Mouse (Mus musculus): ENCODE results near the gene Pfkfb3. TPM values are rescaled to one million over a fixed set of nuclear protein-coding genes. Genes with fewer than 3 reads are reported as not detected.

Pfkfb3 gene
- polyA plus RNA-seq, 1 experiment from 2014 or later: 28.7 TPM

GRCm38 (mm10) chr2:11526063-11526462 lies 27.8 kb downstream of the Pfkfb3 start:
- Histone ChIP-seq H3K9ac (replicated peaks; ENCODE audit: low read length) (no peak overlapping the region), H3K9me3 (ENCODE audit: control insufficient read depth, low read length) (no peaks in the 10 kb centered on the region), H3K27ac (replicated peaks; ENCODE audit: low read depth, low read length) (no peak overlapping the region), H3K36me3 (ENCODE audit: control insufficient read depth, insufficient read depth, low read length) (no peaks in the 10 kb centered on the region), H3K27me3 (ENCODE audit: control insufficient read depth, insufficient read depth, low read length) (no peaks in the 10 kb centered on the region), H3K4me3 (replicated peaks; ENCODE audit: low read depth, low read length) (no peak overlapping the region), H3K4me1 (ENCODE audit: control insufficient read depth, insufficient read depth, low read length) (no peaks in the 10 kb centered on the region), H3K4me2 (ENCODE audit: low read length) (no peak overlapping the region)
- WGBS: 90% methylated on average over 5 of the region's 5 CpGs
- ATAC-seq (ENCODE audit: low FRiP score, low TSS enrichment) (no peak), DNase-seq (no peak)

GRCm38 (mm10) chr2:11524736-11525135 lies 29.1 kb downstream of the Pfkfb3 start:
- Histone ChIP-seq H3K4me3 (replicated peaks; ENCODE audit: low read depth, low read length) (no peak overlapping the region), H3K27me3 (ENCODE audit: control insufficient read depth, insufficient read depth, low read length) (no peaks in the 10 kb centered on the region), H3K4me1 (ENCODE audit: control insufficient read depth, insufficient read depth, low read length) (no peaks in the 10 kb centered on the region), H3K9me3 (ENCODE audit: control insufficient read depth, low read length) (no peaks in the 10 kb centered on the region), H3K36me3 (ENCODE audit: control insufficient read depth, insufficient read depth, low read length) (no peaks in the 10 kb centered on the region), H3K9ac (replicated peaks; ENCODE audit: low read length) (no peak overlapping the region), H3K27ac (replicated peaks; ENCODE audit: low read depth, low read length) (no peak overlapping the region), H3K4me2 (ENCODE audit: low read length) (no peak overlapping the region)
- WGBS: 91% methylated on average over 6 of the region's 6 CpGs
- ATAC-seq (ENCODE audit: low FRiP score, low TSS enrichment) (no peak), DNase-seq (no peak)

GRCm38 (mm10) chr2:11521758-11522157 lies 32.1 kb downstream of the Pfkfb3 start:
- no peak overlapping the region for H3K9ac ChIP-seq (replicated peaks; ENCODE audit: low read length)
- ATAC-seq (ENCODE audit: low FRiP score, low TSS enrichment): no peak
- no peaks in the 10 kb centered on the region for H3K4me1 ChIP-seq (ENCODE audit: control insufficient read depth, insufficient read depth, low read length)
- H3K27ac ChIP-seq (replicated peaks; ENCODE audit: low read depth, low read length): no peak overlapping the region
- H3K36me3 ChIP-seq (ENCODE audit: control insufficient read depth, insufficient read depth, low read length): no peaks in the 10 kb centered on the region
- no peak overlapping the region for H3K4me3 ChIP-seq (replicated peaks; ENCODE audit: low read depth, low read length)
- H3K9me3 ChIP-seq (ENCODE audit: control insufficient read depth, low read length): no peaks in the 10 kb centered on the region
- H3K4me2 ChIP-seq (ENCODE audit: low read length): no peak overlapping the region
- DNase-seq: no peak
- 95% methylated on average over 7 of the region's 7 CpGs for WGBS
- H3K27me3 ChIP-seq (ENCODE audit: control insufficient read depth, insufficient read depth, low read length): no peaks in the 10 kb centered on the region

GRCm38 (mm10) chr2:11520786-11521185 lies 33.1 kb downstream of the Pfkfb3 start:
- Histone ChIP-seq H3K36me3 (ENCODE audit: control insufficient read depth, insufficient read depth, low read length) (no peaks in the 10 kb centered on the region), H3K4me3 (replicated peaks; ENCODE audit: low read depth, low read length) (no peak overlapping the region), H3K4me1 (ENCODE audit: control insufficient read depth, insufficient read depth, low read length) (no peaks in the 10 kb centered on the region), H3K4me2 (ENCODE audit: low read length) (no peak overlapping the region), H3K9ac (replicated peaks; ENCODE audit: low read length) (no peak overlapping the region), H3K9me3 (ENCODE audit: control insufficient read depth, low read length) (no peaks in the 10 kb centered on the region), H3K27me3 (ENCODE audit: control insufficient read depth, insufficient read depth, low read length) (no peaks in the 10 kb centered on the region), H3K27ac (replicated peaks; ENCODE audit: low read depth, low read length) (no peak overlapping the region)
- 84% methylated on average over 9 of the region's 9 CpGs for WGBS
- ATAC-seq (ENCODE audit: low FRiP score, low TSS enrichment): no peak
- DNase-seq: no peak

- 91% methylated on average over 3 of the region's 3 CpGs for WGBS
- no peak for ATAC-seq (ENCODE audit: low FRiP score, low TSS enrichment)
Measured at GRCm38 (mm10) chr2:11515828-11516227, 38.0 kb downstream of the Pfkfb3 start.

DNA sequence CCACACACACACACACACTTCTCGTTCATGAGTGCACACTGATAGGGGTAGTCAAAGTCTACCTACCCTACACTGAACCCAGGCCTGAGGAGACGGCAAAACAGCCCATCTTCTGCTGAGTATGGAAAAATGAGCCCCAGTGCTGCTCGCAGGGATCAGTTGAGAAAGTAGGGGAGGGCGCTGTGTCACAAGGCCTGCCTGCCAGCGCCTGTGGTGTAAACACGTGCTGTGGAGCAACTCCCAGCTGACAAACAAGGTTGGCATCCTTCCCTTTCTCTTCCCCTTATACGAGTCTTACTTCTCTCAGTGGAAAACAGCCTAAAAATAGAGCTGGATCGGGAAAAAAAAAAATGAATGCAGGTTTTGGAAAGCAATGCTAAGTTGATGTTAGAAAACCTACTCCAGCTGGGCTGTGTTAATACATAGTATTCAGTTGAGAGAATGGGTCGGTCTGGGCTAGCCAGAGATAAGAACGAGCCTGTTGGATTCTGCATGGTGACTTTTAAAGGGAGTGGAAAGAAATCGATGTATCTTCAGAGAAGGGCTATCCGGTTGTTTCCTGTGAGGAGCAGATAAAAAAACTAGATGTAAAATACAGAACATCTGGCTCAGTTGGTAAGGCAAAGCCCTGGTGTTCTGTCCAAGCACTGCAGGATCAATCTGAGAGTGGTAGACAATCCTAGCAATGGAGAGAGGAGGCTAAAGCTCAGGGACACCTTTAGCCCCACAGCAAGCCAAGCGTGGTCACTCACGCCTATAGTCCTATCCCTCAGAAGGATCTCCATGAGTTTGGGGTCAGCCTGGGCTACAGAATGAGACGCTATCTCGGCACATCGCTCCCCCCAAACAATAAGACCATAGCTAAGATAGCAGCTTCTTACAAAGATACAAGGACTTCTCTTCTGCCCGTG lies 40.6 kb downstream of the Pfkfb3 start:
- 76% methylated on average over 18 of the region's 18 CpGs for WGBS
- Histone ChIP-seq H3K4me3 (replicated peaks; ENCODE audit: low read depth, low read length) (no peak overlapping the region), H3K9ac (replicated peaks; ENCODE audit: low read length) (no peak overlapping the region), H3K36me3 (ENCODE audit: control insufficient read depth, insufficient read depth, low read length) (no peaks in the 10 kb centered on the region), H3K4me2 (ENCODE audit: low read length) (no peak overlapping the region), H3K4me1 (ENCODE audit: control insufficient read depth, insufficient read depth, low read length) (no peaks in the 10 kb centered on the region), H3K27me3 (ENCODE audit: control insufficient read depth, insufficient read depth, low read length) (no peaks in the 10 kb centered on the region), H3K27ac (replicated peaks; ENCODE audit: low read depth, low read length) (no peak overlapping the region), H3K9me3 (ENCODE audit: control insufficient read depth, low read length) (no peaks in the 10 kb centered on the region)
- no peak for DNase-seq
- ATAC-seq (ENCODE audit: low FRiP score, low TSS enrichment): no peak

More at GRCm38 (mm10) chr2:11515828-11516227, 38.0 kb downstream of the Pfkfb3 start:
- Histone ChIP-seq H3K36me3 (ENCODE audit: control insufficient read depth, insufficient read depth, low read length) (no peaks in the 10 kb centered on the region), H3K4me3 (replicated peaks; ENCODE audit: low read depth, low read length) (no peak overlapping the region), H3K27ac (replicated peaks; ENCODE audit: low read depth, low read length) (no peak overlapping the region), H3K9me3 (ENCODE audit: control insufficient read depth, low read length) (no peaks in the 10 kb centered on the region), H3K27me3 (ENCODE audit: control insufficient read depth, insufficient read depth, low read length) (no peaks in the 10 kb centered on the region), H3K9ac (replicated peaks; ENCODE audit: low read length) (no peak overlapping the region), H3K4me2 (ENCODE audit: low read length) (no peak overlapping the region), H3K4me1 (ENCODE audit: control insufficient read depth, insufficient read depth, low read length) (no peaks in the 10 kb centered on the region)
- no peak for DNase-seq

- Histone ChIP-seq H3K36me3 (ENCODE audit: control insufficient read depth, insufficient read depth, low read length) (no peaks in the 10 kb centered on the region), H3K4me3 (replicated peaks; ENCODE audit: low read depth, low read length) (no peak overlapping the region), H3K27ac (replicated peaks; ENCODE audit: low read depth, low read length) (no peak overlapping the region), H3K9ac (replicated peaks; ENCODE audit: low read length) (no peak overlapping the region), H3K9me3 (ENCODE audit: control insufficient read depth, low read length) (no peaks in the 10 kb centered on the region), H3K27me3 (ENCODE audit: control insufficient read depth, insufficient read depth, low read length) (no peaks in the 10 kb centered on the region), H3K4me2 (ENCODE audit: low read length) (no peak overlapping the region), H3K4me1 (ENCODE audit: control insufficient read depth, insufficient read depth, low read length) (no peaks in the 10 kb centered on the region)
- no peak for ATAC-seq (ENCODE audit: low FRiP score, low TSS enrichment)
- WGBS: 90% methylated on average over 1 of the region's 1 CpGs
- DNase-seq: no peak
Measured at GRCm38 (mm10) chr2:11512127-11512526, 41.8 kb downstream of the Pfkfb3 start.

DNA sequence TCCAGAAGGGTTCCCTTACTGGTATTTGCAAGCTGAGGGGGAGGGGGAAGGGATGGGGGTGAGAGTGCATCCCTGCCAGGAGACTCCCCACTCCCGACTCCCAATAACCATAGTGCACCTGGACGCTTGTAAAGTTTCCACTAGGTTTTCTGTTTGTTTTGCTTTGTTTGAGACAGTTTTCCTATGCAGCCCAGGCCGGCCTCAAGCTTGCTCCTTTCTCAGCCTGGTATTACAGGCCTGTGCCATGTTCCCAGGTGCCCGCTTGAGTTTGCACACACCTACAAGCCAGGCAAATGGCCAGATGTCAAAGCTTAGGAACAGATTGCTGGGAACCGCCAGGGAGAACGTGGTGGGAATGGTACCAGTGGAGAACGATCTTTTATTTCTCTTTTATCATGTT lies 50.1 kb downstream of the Pfkfb3 start:
- Histone ChIP-seq H3K36me3 (ENCODE audit: control insufficient read depth, insufficient read depth, low read length) (no peaks in the 10 kb centered on the region), H3K27me3 (ENCODE audit: control insufficient read depth, insufficient read depth, low read length) (peaks cover 12% of the 10 kb centered on the region; the same call in 1 of the 2 replicates), H3K4me1 (ENCODE audit: control insufficient read depth, insufficient read depth, low read length) (peaks cover 23% of the 10 kb centered on the region; the same call in 1 of the 2 replicates), H3K4me2 (ENCODE audit: low read length) (peak overlapping the region; percentile 91), H3K9me3 (ENCODE audit: control insufficient read depth, low read length) (no peaks in the 10 kb centered on the region), H3K27ac (replicated peaks; ENCODE audit: low read depth, low read length) (no peak overlapping the region), H3K9ac (replicated peaks; ENCODE audit: low read length) (peak overlapping the region; percentile 81; the same call in 1 of the 2 replicates), H3K4me3 (replicated peaks; ENCODE audit: low read depth, low read length) (peak overlapping the region; percentile 60)
- 24% methylated on average over 7 of the region's 7 CpGs for WGBS
- DNase-seq (peak; percentile 5), ATAC-seq (ENCODE audit: low FRiP score, low TSS enrichment) (no peak)
